Mouse (Mus musculus) kidney, postnatal 0 days (tissue): ENCODE measurements around the gene Hibch. TPM values are rescaled to one million over a fixed set of nuclear protein-coding genes. Genes with fewer than 3 reads are reported as not detected.
A peak's percentile ranks its signal among the peaks of the same experiment; 100 is the strongest.
"Not testable (repeated sequence)": the region's sequence is repeated elsewhere in the genome, so short reads cannot be mapped to it uniquely, and the experiment has no call there.

Source experiments
- ATAC-seq: fragments of 200-750 bp; cut with Nextera tagmentation; replicated peaks from 2 replicates; pipeline ENCODE4 v1.8.0; 2017; ENCODE audit warnings: low read depth, moderate number of reproducible peaks, moderate TSS enrichment, moderate library complexity; ENCODE audit not compliant: low FRiP score
- DNase-seq: peaks from one replicate; pipeline ENCODE4 v3.0.0-alpha.2; 2016; ENCODE audit warnings: low spot score
- H3K27ac ChIP-seq: fragments of 300-500 bp; sonication (generic); 2 replicates; pipeline ENCODE4 v1.5.1; 2014; ENCODE audit warnings: mild to moderate bottlenecking
- H3K27me3 ChIP-seq: fragments of 300-500 bp; sonication (generic); 2 replicates; pipeline ENCODE4 v1.6.1; 2014; ENCODE audit warnings: low read length, mixed read lengths; ENCODE audit not compliant: insufficient read depth
- H3K36me3 ChIP-seq: fragments of 300-500 bp; sonication (generic); 2 replicates; pipeline ENCODE4 v1.6.1; 2014; ENCODE audit warnings: low read length, mixed read lengths; ENCODE audit not compliant: insufficient read depth
- H3K4me1 ChIP-seq: fragments of 300-500 bp; sonication (generic); replicated peaks from 2 replicates; pipeline ENCODE4 v1.6.1; 2014; ENCODE audit warnings: antibody characterized with exemption, low read length, mixed read lengths; ENCODE audit not compliant: insufficient read depth
- H3K4me2 ChIP-seq: fragments of 300-500 bp; sonication (generic); 2 replicates; pipeline ENCODE4 v1.6.1; 2014; ENCODE audit warnings: mild to moderate bottlenecking, low read length, moderate library complexity, mixed read lengths
- H3K4me3 ChIP-seq: fragments of 300-500 bp; sonication (generic); replicated peaks from 2 replicates; pipeline ENCODE4 v1.5.1; 2014; ENCODE audit warnings: low read depth, low read length
- H3K9ac ChIP-seq: fragments of 300-500 bp; sonication (generic); 2 replicates; pipeline ENCODE4 v1.6.1; 2014; ENCODE audit warnings: low read depth, low read length
- H3K9me3 ChIP-seq: fragments of 300-500 bp; sonication (generic); replicated peaks from 2 replicates; pipeline ENCODE4 v1.6.1; 2016; ENCODE audit warnings: low read length, inconsistent platforms, mixed read lengths
- CTCF ChIP-seq: IDR thresholded peaks from 2 replicates; pipeline ENCODE4 v1.5.1; 2016; ENCODE audit warnings: antibody characterized with exemption, low read depth, mild to moderate bottlenecking, moderate library complexity
- WGBS: fragments of 180-500 bp; shearing (Covaris S2); extraction: QIAGEN DNeasy Blood & Tissue Kit; methylation state at CpG from one replicate; pipeline ENCODE4 v1.1.7; 2014; 5-methylcytosine and 5-hydroxymethylcytosine counted together
- polyA plus RNA-seq: library from polyadenylated mRNA; unstranded; fragments of >200 nt; fragmentation: Nextera tagmentation; extraction: Ambion mirVana; gene quantifications from 2 replicates; pipeline ENCODE4 v1.2.1, GENCODE M21; 2015

The Hibch gene
- polyA plus RNA-seq, 1 experiment from 2014 or later, result 30.7 TPM

DNA sequence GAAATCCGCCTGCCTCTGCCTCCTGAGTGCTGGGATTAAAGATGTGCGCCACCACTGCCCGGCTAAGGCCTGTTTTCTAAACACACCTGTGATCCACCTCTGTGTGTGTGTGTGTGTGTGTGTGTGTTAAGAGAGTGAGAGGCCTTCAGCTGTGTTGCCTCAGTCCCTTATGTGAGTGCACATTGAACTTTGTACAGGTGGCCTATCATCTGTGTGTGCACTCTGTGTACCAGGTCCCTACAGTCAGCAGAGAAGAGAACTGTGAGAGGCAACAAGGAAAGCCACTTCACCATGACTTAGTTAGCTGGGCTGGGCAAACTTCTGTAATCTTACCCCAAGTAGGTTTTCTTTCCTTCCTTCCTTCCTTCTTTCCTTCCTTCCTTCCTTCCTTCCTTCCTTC lies 5.6 kb upstream of the Hibch start:
- H3K9ac ChIP-seq, result no peak overlapping the region
- H3K9me3 ChIP-seq, result no peaks in the 10 kb centered on the region
- no peak overlapping the region for H3K27ac ChIP-seq
- WGBS, result 94% methylated on average over 3 of the region's 3 CpGs
- H3K36me3 ChIP-seq, result no peaks in the 10 kb centered on the region
- no peak overlapping the region for H3K4me3 ChIP-seq
- H3K27me3 ChIP-seq, result no peaks in the 10 kb centered on the region
- ATAC-seq (no peak), DNase-seq (no peak)
- no peak for TF ChIP-seq CTCF
- H3K4me1 ChIP-seq, result no peaks in the 10 kb centered on the region
- no peak overlapping the region for H3K4me2 ChIP-seq

GRCm38 (mm10) chr1:52844354-52844753 lies 375 bp upstream of the Hibch start:
- Histone ChIP-seq H3K27ac (peak overlapping the region; percentile 31; the same call in 1 of the 2 replicates), H3K4me3 (peak overlapping the region; percentile 59), H3K4me2 (peak overlapping the region; percentile 87), H3K36me3 (no peaks in the 10 kb centered on the region), H3K9ac (no peak overlapping the region), H3K9me3 (no peaks in the 10 kb centered on the region), H3K4me1 (no peaks in the 10 kb centered on the region), H3K27me3 (no peaks in the 10 kb centered on the region)
- ATAC-seq (no peak; the same call in 1 of the 2 replicates), DNase-seq (no peak)
- 20% methylated on average over 3 of the region's 3 CpGs for WGBS
- TF ChIP-seq CTCF, result no peak

- no peaks in the 10 kb centered on the region for H3K4me1 ChIP-seq
- ATAC-seq, result no peak
- no peak for TF ChIP-seq CTCF
- no peak overlapping the region for H3K27ac ChIP-seq
- H3K4me2 ChIP-seq, result no peak overlapping the region
- WGBS, result 85% methylated on average over 4 of the region's 4 CpGs
- H3K36me3 ChIP-seq, result no peaks in the 10 kb centered on the region
- no peak overlapping the region for H3K4me3 ChIP-seq
- DNase-seq, result no peak
- H3K9ac ChIP-seq, result no peak overlapping the region
- H3K27me3 ChIP-seq, result no peaks in the 10 kb centered on the region
- H3K9me3 ChIP-seq, result no peaks in the 10 kb centered on the region
Observed at GRCm38 (mm10) chr1:52846556-52846955, 1.8 kb downstream of the Hibch start.

DNA sequence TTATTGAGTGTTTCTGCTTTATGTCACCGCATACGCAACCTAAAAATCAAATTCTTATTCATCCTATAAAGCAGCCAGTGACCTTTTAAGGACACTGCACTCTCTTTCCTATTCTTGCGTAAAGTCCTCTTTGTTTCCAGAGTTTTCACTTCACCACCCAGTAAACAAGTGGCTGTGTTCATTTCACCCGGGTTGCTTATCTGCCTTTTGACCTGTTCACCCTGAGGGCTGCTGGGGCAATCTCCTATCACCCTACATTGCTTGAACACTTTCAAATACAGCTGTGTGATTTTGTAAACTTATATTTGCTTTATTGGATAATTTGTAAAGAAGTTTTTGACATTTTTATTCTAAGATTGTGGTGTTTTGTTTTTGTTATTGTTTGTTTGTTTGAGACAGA lies 4.7 kb downstream of the Hibch start:
- Histone ChIP-seq H3K9me3 (no peaks in the 10 kb centered on the region), H3K4me1 (no peaks in the 10 kb centered on the region), H3K4me3 (no peak overlapping the region), H3K36me3 (no peaks in the 10 kb centered on the region), H3K4me2 (no peak overlapping the region), H3K27me3 (no peaks in the 10 kb centered on the region), H3K9ac (no peak overlapping the region), H3K27ac (no peak overlapping the region)
- no peak for TF ChIP-seq CTCF
- ATAC-seq, result no peak
- 77% methylated on average over 4 of the region's 4 CpGs for WGBS
- no peak for DNase-seq

- whole genome bisulfite sequencing, result no CpG with 5 or more reads among the region's 1 CpGs
- H3K27me3 ChIP-seq, H3K27ac ChIP-seq, H3K4me3 ChIP-seq, H3K9me3 ChIP-seq, H3K9ac ChIP-seq, H3K4me1 ChIP-seq, H3K36me3 ChIP-seq, H3K4me2 ChIP-seq, ATAC-seq: not testable (repeated sequence)
- peak; percentile 72 for DNase-seq
- peak; percentile 62 for TF ChIP-seq CTCF
Observed at GRCm38 (mm10) chr1:52854029-52854428, 9.3 kb downstream of the Hibch start.

GRCm38 (mm10) chr1:52855904-52856601 lies 11.3 kb downstream of the Hibch start:
- ATAC-seq, result no peak
- H3K4me3 ChIP-seq, result no peak overlapping the region
- H3K4me2 ChIP-seq, result no peak overlapping the region
- H3K9me3 ChIP-seq, result no peaks in the 10 kb centered on the region
- TF ChIP-seq CTCF, result no peak
- 83% methylated on average over 7 of the region's 7 CpGs for WGBS
- no peaks in the 10 kb centered on the region for H3K27me3 ChIP-seq
- H3K4me1 ChIP-seq, result no peaks in the 10 kb centered on the region
- 0 out of 2 replicates have a peak, but pooled peaks cover 4% of the 10 kb centered on the region for H3K36me3 ChIP-seq
- H3K9ac ChIP-seq, result no peak overlapping the region
- no peak for DNase-seq
- H3K27ac ChIP-seq, result no peak overlapping the region

DNA sequence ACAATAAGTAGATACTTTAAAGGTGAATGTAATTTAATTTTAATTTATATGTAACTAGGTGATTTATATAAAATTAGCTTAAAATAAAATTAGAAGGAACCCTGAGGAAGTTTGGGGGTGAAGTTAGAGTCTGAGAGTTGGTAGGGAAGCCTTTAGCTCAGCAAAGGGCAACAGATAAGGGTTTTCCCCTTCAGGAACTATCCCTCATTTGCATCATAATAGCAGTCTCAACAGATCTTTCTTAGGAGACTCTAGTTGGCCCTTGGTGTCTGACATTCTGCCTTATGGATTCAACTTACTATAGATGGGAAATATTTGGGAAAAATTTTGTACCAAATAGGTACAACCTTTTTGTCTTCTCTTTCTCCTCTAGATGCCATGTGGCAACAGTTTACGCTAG lies 19.5 kb downstream of the Hibch start:
- WGBS, result 100% methylated on average over 1 of the region's 1 CpGs
- ATAC-seq (no peak), DNase-seq (no peak)
- no peaks in the 10 kb centered on the region for H3K27me3 ChIP-seq
- H3K9me3 ChIP-seq, result no peaks in the 10 kb centered on the region
- no peak for TF ChIP-seq CTCF
- no peaks in the 10 kb centered on the region for H3K4me1 ChIP-seq
- H3K36me3 ChIP-seq, result 0 out of 2 replicates have a peak, but pooled peaks cover 5% of the 10 kb centered on the region
- H3K9ac ChIP-seq, result no peak overlapping the region
- H3K27ac ChIP-seq, result no peak overlapping the region
- no peak overlapping the region for H3K4me2 ChIP-seq
- no peak overlapping the region for H3K4me3 ChIP-seq
